Mouse (Mus musculus): ENCODE measurements around the gene Ankar.

- peak; percentile 65 for TF ChIP-seq MAX (IDR thresholded peaks at IDR 0.05)
- no peak for TF ChIP-seq CTCF (IDR thresholded peaks at IDR 0.05; ENCODE audit: control insufficient read depth, insufficient read depth, insufficient read length)
- no peak for TF ChIP-seq CEBPB (IDR thresholded peaks at IDR 0.05; ENCODE audit: low read depth)
Measured at GRCm38 (mm10) chr1:72724354-72724753, 24.0 kb upstream of the Ankar start.

Data from C2C12 (cell line).